Mouse (Mus musculus) adrenal gland, postnatal 14 days (tissue): Measurements from ENCODE around the gene C1ql1. TPM values are rescaled to one million over a fixed set of nuclear protein-coding genes. Genes with fewer than 3 reads are reported as not detected.
"Not testable (repeated sequence)": the region's sequence is repeated elsewhere in the genome, so short reads cannot be mapped to it uniquely, and the experiment has no call there.

Source experiments
- DNase-seq: peaks from one replicate; pipeline ENCODE4 v3.0.0; 2021; ENCODE audit warnings: mixed read lengths
- long read RNA-seq, 2 experiments: library from polyadenylated mRNA; stranded (forward); transcript quantifications; one replicate each; pipeline ENCODE4 v2.0.0; 2021
- total RNA-seq: library from RNA; stranded (reverse); gene quantifications from 2 replicates; pipeline ENCODE4 v1.2.3, GENCODE M21; 2021

The C1ql1 gene
- total RNA-seq = 35.3 TPM in 2 replicates
- long read RNA-seq, experiment 1, transcript C1ql1-201 (2 exons, 1,473 nt) = major isoform, 123 of 147 reads
- long read RNA-seq, experiment 1, partial matches to known transcripts = 24 of 147 reads
- long read RNA-seq, experiment 1, other reads (novel, unspliced or antisense) = 0 of 147 reads
- long read RNA-seq, experiment 2, transcript C1ql1-201 (2 exons, 1,473 nt) = major isoform, 69 of 85 reads
- long read RNA-seq, experiment 2, partial matches to known transcripts = 0 of 85 reads
- long read RNA-seq, experiment 2, other reads (novel, unspliced or antisense) = 16 of 85 reads

DNA sequence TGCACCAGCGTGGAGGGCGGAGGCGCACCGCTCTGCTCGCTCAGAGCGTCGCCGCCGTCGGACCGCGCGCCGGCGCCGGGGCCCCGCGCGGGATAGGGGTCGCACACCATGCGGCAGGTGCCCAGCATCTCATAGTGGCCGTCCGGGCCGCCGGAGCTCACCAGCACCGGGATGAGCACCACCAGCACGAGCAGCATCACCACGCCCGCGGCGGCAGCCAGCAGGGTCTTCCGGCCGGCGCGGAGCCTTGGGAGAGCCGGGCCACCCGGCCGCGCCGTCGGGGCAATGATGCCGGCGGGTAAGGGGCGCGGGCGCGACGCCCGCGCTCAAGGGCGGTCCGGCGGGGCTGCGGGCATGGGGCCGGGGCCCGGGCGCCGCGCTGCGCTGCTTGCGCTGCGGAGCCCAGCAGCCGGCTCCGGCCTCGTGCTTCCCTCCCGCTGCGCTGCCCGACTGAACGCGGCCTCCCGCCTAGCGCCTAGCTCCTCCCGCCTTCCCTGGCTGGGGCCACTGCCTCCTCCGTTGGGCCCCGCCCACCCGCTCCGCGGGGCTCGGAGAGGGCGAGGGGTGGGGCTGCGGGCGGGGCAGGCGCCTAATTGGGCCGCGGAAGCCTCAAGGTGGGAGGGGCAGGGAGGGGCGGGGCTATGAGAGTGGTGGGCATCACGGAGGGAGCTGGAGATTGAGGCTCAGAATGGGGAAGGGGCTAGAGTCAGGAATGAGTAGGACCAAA, at the start of gene C1ql1:
Gene C1ql1 (minus strand): TSS at position 424 of the 727 bp plus-strand sequence.
- DNase-seq = peak; percentile 94

- DNase-seq = no peak
Observed at GRCm38 (mm10) chr11:102994952-102995351, 48.5 kb upstream of the C1ql1 start.

DNA sequence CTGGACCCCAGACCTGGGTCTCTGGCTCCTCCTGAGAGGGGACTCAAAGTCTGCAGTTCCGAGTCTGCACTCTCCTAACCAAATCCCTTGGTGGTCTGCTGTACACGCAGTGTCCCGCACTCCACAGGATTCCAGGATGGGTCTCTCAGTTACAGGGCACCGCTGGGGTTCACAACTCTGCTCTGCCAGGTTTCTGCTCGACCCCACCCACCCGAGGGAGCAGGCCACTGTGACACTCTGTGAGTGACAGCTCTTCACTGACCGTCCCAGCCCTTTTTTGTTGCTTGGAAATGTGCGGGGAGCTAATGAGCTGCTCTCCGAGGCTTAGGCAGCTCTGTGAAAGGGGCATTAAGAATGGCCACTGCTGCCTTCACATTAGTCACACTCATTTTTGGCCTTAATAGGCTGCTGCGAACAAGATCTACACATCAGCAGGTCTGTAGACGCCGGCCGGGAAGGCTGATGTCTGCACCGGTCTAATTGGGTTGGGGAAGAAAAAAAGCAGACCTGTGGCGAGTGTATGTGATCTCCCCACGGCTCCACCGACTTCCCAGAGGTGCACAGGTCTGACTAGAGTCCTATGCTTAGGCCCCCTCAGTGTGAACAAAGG, 47.0 kb upstream of the C1ql1 start:
- no peak for DNase-seq

DNA sequence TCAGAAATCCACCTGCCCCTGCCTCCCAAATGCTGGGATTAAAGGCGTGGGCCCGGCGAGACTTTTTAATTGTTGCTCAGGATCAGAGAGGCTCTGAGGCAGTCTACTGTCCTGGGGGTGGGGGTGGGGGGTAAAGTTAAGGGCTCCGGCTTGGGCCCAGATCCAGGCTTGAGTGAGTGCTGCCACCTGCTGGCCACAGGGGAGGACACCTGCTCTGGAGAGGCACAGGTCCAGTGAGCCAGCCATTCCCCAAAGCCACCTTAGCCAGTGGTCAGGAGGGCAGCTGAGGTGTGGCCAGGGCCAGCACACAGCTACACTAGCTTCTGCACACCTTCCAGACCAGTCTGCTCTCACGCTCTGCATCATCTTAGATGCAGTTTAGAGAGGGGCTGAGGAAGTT, 46.5 kb upstream of the C1ql1 start:
- peak; percentile 90 for DNase-seq

- DNase-seq = no peak
Observed at GRCm38 (mm10) chr11:102991681-102992080, 45.2 kb upstream of the C1ql1 start.

DNA sequence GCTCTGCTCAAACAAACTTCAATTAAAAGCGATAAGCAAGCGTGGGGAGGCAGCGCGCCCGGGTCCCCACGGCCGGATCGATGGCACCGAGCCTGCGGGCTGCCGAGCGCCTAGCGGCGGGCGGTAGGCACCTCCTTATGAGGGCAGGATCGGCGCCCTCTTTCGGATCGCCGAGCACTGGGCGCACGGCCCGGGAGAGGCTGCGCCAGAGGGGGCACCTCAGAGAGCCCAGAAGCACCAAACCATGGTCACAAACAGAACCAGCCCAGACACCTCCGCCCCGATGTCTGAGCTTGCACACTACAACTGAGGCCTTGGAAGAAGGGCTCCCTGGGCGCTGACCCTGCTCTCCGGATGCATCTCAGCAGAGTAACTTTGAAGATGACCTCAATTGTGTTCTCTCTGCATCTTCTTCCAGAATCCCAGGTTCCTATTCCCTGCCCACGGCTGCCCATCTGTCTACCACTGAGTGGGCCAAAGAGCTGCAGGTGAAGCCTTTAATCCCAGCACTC, 43.7 kb upstream of the C1ql1 start:
- peak; percentile 71 for DNase-seq

DNA sequence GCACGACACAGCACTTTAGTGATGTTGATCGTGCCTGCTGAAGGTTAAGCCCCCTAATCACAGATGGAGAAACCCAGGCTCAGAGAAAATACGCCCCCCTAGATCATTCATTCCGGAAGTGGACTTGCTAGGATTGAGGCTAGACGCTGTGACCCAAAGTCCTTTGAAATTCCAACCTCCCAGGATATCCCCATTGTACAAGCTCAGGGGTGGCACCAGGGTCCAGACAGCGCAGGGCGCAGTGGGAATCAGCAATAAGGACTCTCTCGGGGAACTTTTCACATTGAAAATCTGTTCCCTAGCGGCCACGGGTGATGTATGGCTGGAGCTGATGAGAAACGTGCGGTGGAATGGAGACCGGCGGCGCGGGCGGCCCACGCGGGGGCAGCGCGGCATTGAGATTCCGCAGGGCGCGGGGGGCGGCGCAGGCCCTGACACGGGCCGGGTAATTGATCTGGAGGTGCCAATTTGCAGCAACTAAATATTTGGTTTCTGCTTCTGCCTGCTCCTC, 43.2 kb upstream of the C1ql1 start:
- DNase-seq = no peak

- DNase-seq = no peak
Observed at GRCm38 (mm10) chr11:102985160-102985559, 38.7 kb upstream of the C1ql1 start.

DNA sequence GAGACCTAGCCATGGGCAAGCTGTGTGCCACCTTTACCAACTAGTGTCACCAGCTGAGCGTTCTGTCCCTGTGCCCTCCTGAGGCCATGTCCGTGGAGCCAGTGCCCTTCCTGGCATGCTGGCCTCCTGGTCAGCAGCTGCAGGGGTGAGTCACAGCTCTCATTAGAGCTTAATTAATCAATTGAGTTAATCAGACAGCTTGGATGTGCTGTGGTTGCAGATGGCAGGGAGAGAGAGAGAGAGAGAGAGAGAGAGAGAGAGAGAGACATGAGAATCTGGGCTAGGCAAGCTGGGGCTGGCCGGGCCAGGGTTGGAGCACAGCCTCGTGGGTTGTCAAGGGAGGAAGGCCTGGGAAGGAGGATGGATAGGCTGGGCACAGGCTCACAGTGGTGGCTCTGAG, 38.1 kb upstream of the C1ql1 start:
- no peak for DNase-seq

DNA sequence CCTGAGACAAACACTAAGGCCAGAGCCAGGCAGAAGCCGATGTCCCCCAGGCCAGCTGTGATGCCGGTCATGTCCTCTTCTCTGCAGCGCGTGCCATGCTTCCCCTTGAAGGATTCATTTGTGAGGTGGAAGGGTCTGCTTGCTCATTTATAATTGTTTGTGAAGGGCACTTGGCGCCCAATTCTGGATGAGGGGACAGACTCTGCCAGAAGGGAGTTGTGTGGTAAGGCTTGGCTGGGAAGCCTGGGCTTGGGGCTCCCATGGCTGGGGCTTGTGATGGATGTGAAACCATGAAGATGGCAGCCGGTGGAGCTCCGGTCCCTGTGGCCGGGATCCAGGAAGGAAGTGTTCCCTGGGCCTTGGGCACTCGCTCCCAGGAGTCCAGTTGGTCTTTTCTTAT, 37.6 kb upstream of the C1ql1 start:
- DNase-seq = no peak

GRCm38 (mm10) chr11:102981151-102981890, 34.8 kb upstream of the C1ql1 start:
- peak; percentile 65 for DNase-seq

- peak; percentile 69 for DNase-seq
Observed at GRCm38 (mm10) chr11:102978052-102978666, 31.7 kb upstream of the C1ql1 start.

DNA sequence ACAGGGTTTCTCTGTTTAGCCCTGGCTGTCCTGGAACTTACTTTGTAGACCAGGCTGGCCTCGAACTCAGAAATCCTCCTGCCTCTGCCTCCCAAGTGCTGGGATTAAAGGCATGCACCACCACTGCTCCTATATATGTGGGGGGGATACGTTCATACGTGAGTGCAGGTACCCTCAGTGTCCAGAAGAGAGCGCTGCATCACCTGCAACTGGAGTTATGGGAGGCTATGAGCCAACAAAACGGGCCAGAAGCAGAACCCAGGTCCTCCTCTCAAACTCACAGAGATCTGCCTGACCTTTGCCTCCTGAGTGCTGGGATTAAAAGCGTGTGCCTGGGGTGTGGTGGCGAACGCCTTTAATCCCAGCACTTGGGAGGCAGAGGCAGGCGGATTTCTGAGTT, 29.5 kb upstream of the C1ql1 start:
- not testable (repeated sequence) for DNase-seq

- DNase-seq = no peak
Observed at GRCm38 (mm10) chr11:102972326-102972725, 25.8 kb upstream of the C1ql1 start.

DNA sequence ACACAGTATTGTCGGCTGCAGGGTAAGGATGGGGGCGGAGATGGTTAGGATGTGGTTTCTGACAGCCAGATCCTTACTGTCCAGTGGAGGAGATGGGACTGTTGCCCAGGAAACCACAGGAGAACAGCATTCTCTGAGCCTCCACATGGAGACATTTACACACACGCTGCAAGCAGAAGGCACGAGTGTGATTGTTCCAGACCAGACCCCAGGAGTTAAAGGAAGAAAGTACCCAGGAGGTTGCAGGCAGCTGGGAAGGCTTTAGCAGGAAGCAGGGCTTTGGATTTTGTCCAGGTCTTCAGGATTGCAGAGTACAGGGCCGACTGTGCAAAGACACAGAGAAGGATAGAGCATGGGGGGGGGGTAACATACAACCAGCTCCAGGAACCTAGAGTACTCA, 25.1 kb upstream of the C1ql1 start:
- no peak for DNase-seq

GRCm38 (mm10) chr11:102964547-102965091, 18.1 kb upstream of the C1ql1 start:
- DNase-seq = no peak

- DNase-seq = no peak
Observed at GRCm38 (mm10) chr11:102963855-102964546, 17.5 kb upstream of the C1ql1 start.

DNA sequence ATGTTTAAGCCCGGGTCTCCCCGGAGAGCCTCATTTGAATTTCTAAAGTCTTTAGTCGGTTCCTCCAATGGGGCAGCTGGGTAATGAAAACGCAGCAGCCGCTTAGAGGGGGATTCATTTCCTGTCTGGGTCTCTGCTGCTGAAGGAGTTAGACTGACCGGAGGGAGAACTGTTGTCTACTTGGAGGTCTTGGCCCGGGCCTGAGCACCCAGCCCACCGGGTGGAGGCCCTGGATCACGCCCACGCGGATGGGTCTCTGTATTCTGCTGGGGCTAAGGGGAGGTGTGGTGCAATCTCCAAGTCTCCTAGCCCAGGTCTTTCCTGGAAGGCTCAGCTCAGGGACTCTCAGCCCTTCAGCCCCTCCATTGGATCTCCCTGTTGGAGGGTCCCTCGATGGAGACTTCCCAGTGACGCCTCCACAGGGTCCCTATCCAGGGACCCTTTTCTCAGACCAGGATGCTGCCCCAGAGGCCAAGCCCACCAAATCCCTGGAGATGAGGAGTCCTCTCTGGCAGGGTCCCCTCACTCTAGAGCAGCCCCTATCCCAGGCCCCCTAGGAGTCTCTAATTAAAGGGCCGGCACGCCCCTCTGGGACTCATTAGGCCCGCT, 16.9 kb upstream of the C1ql1 start:
- DNase-seq = no peak

GRCm38 (mm10) chr11:102962861-102963245, 16.4 kb upstream of the C1ql1 start:
- DNase-seq = no peak

GRCm38 (mm10) chr11:102961082-102961481, 14.6 kb upstream of the C1ql1 start:
- no peak for DNase-seq
